Mouse (Mus musculus): ENCODE data around the gene Dleu7.

The Dleu7 gene

GRCm38 (mm10) chr14:62292488-62293339 lies at the start of gene Dleu7, which contains the start of gene Rnaseh2b:
Gene Dleu7, minus strand, starts transcription at chr14:62293047.
Gene Rnaseh2b, plus strand, starts transcription at chr14:62292589.
- DNase-seq (ENCODE audit: low read depth), result no peak

- DNase-seq (ENCODE audit: low read depth), result no peak
Measured at GRCm38 (mm10) chr14:62341887-62342642, 49.2 kb upstream of the Dleu7 start.

- no peak for DNase-seq (ENCODE audit: low read depth)
Measured at GRCm38 (mm10) chr14:62339196-62339595, 46.3 kb upstream of the Dleu7 start.

- DNase-seq (ENCODE audit: low read depth), result no peak
Measured at GRCm38 (mm10) chr14:62333909-62334687, 41.3 kb upstream of the Dleu7 start.

GRCm38 (mm10) chr14:62331866-62332619 lies 39.2 kb upstream of the Dleu7 start:
- DNase-seq (ENCODE audit: low read depth), result peak; percentile 78

- DNase-seq (ENCODE audit: low read depth), result no peak
Measured at GRCm38 (mm10) chr14:62331457-62331856, 38.6 kb upstream of the Dleu7 start.

- DNase-seq (ENCODE audit: low read depth), result no peak
Measured at GRCm38 (mm10) chr14:62329631-62330030, 36.8 kb upstream of the Dleu7 start.

- DNase-seq (ENCODE audit: low read depth), result no peak
Measured at GRCm38 (mm10) chr14:62328606-62329005, 35.8 kb upstream of the Dleu7 start.

- no peak for DNase-seq (ENCODE audit: low read depth)
Measured at GRCm38 (mm10) chr14:62327171-62327570, 34.3 kb upstream of the Dleu7 start.

- no peak for DNase-seq (ENCODE audit: low read depth)
Measured at GRCm38 (mm10) chr14:62326026-62326425, 33.2 kb upstream of the Dleu7 start.

GRCm38 (mm10) chr14:62324943-62325342 lies 32.1 kb upstream of the Dleu7 start:
- no peak for DNase-seq (ENCODE audit: low read depth)

GRCm38 (mm10) chr14:62323457-62323856 lies 30.6 kb upstream of the Dleu7 start:
- no peak for DNase-seq (ENCODE audit: low read depth)

GRCm38 (mm10) chr14:62322581-62323344 lies 29.9 kb upstream of the Dleu7 start:
- no peak for DNase-seq (ENCODE audit: low read depth)

GRCm38 (mm10) chr14:62311672-62312071 lies 18.8 kb upstream of the Dleu7 start:
- DNase-seq (ENCODE audit: low read depth), result no peak

- no peak for DNase-seq (ENCODE audit: low read depth)
Measured at GRCm38 (mm10) chr14:62309026-62309425, 16.2 kb upstream of the Dleu7 start.

- DNase-seq (ENCODE audit: low read depth), result no peak
Measured at GRCm38 (mm10) chr14:62307555-62307954, 14.7 kb upstream of the Dleu7 start.

GRCm38 (mm10) chr14:62300031-62300430 lies 7.2 kb upstream of the Dleu7 start:
- DNase-seq (ENCODE audit: low read depth), result no peak

GRCm38 (mm10) chr14:62298808-62299207 lies 6.0 kb upstream of the Dleu7 start:
- no peak for DNase-seq (ENCODE audit: low read depth)

- no peak for DNase-seq (ENCODE audit: low read depth)
Measured at GRCm38 (mm10) chr14:62292166-62292487, 720 bp downstream of the Dleu7 start.

- no peak for DNase-seq (ENCODE audit: low read depth)
Measured at GRCm38 (mm10) chr14:62291406-62291987, 1.4 kb downstream of the Dleu7 start.

- no peak for DNase-seq (ENCODE audit: low read depth)
Measured at GRCm38 (mm10) chr14:62288731-62289130, 4.1 kb downstream of the Dleu7 start.

Measured in c-Kit-positive CD71-negative TER-119-negative erythroid progenitor cells, embryonic 14.5 days (primary cell).